Mouse (Mus musculus): ENCODE results near the gene Cap2. TPM values are rescaled to one million over a fixed set of nuclear protein-coding genes. Genes with fewer than 3 reads are reported as not detected.

Cap2 gene
- polyA plus RNA-seq, 1 experiment, result 2.2 TPM

GRCm38 (mm10) chr13:46534171-46534968 lies 32.7 kb downstream of the Cap2 start:
- Histone ChIP-seq H3K27ac (replicated peaks; ENCODE audit: low read depth, low read length) (no peak overlapping the region), H3K4me1 (ENCODE audit: control insufficient read depth, insufficient read depth, insufficient read length, low read length) (no peaks in the 10 kb centered on the region), H3K4me3 (ENCODE audit: insufficient read depth, low read depth, low read length) (no peak overlapping the region)

GRCm38 (mm10) chr13:46534969-46535785 lies 33.5 kb downstream of the Cap2 start:
- Histone ChIP-seq H3K27ac (replicated peaks; ENCODE audit: low read depth, low read length) (no peak overlapping the region), H3K4me1 (ENCODE audit: control insufficient read depth, insufficient read depth, insufficient read length, low read length) (no peaks in the 10 kb centered on the region), H3K4me3 (ENCODE audit: insufficient read depth, low read depth, low read length) (no peak overlapping the region)

- no peak overlapping the region for H3K27ac ChIP-seq (replicated peaks; ENCODE audit: low read depth, low read length)
These were observed 37.6 kb downstream of the Cap2 start for GRCm38 (mm10) chr13:46539284-46539683.

GRCm38 (mm10) chr13:46540943-46541342 lies 39.3 kb downstream of the Cap2 start:
- H3K4me3 ChIP-seq (ENCODE audit: insufficient read depth, low read depth, low read length), result no peak overlapping the region
- H3K27ac ChIP-seq (replicated peaks; ENCODE audit: low read depth, low read length), result no peak overlapping the region
- H3K4me1 ChIP-seq (ENCODE audit: control insufficient read depth, insufficient read depth, insufficient read length, low read length), result no peaks in the 10 kb centered on the region

More at GRCm38 (mm10) chr13:46539284-46539683, 37.6 kb downstream of the Cap2 start:
- Histone ChIP-seq H3K4me3 (ENCODE audit: insufficient read depth, low read depth, low read length) (no peak overlapping the region), H3K4me1 (ENCODE audit: control insufficient read depth, insufficient read depth, insufficient read length, low read length) (no peaks in the 10 kb centered on the region)

- Histone ChIP-seq H3K27ac (replicated peaks; ENCODE audit: low read depth, low read length) (no peak overlapping the region), H3K4me3 (ENCODE audit: insufficient read depth, low read depth, low read length) (no peak overlapping the region), H3K4me1 (ENCODE audit: control insufficient read depth, insufficient read depth, insufficient read length, low read length) (no peaks in the 10 kb centered on the region)
These were observed 41.1 kb downstream of the Cap2 start for GRCm38 (mm10) chr13:46542782-46543181.

- H3K4me3 ChIP-seq (ENCODE audit: insufficient read depth, low read depth, low read length), result no peak overlapping the region
- H3K4me1 ChIP-seq (ENCODE audit: control insufficient read depth, insufficient read depth, insufficient read length, low read length), result no peaks in the 10 kb centered on the region
- no peak overlapping the region for H3K27ac ChIP-seq (replicated peaks; ENCODE audit: low read depth, low read length)
These were observed 43.0 kb downstream of the Cap2 start for GRCm38 (mm10) chr13:46544608-46545007.

GRCm38 (mm10) chr13:46545081-46545480 lies 43.4 kb downstream of the Cap2 start:
- H3K4me3 ChIP-seq (ENCODE audit: insufficient read depth, low read depth, low read length), result no peak overlapping the region
- no peak overlapping the region for H3K27ac ChIP-seq (replicated peaks; ENCODE audit: low read depth, low read length)
- H3K4me1 ChIP-seq (ENCODE audit: control insufficient read depth, insufficient read depth, insufficient read length, low read length), result no peaks in the 10 kb centered on the region

- Histone ChIP-seq H3K4me3 (ENCODE audit: insufficient read depth, low read depth, low read length) (no peak overlapping the region), H3K27ac (replicated peaks; ENCODE audit: low read depth, low read length) (no peak overlapping the region), H3K4me1 (ENCODE audit: control insufficient read depth, insufficient read depth, insufficient read length, low read length) (no peaks in the 10 kb centered on the region)
These were observed 45.2 kb downstream of the Cap2 start for GRCm38 (mm10) chr13:46546846-46547245.

GRCm38 (mm10) chr13:46547253-46547652 lies 45.6 kb downstream of the Cap2 start:
- no peak overlapping the region for H3K4me3 ChIP-seq (ENCODE audit: insufficient read depth, low read depth, low read length)
- no peaks in the 10 kb centered on the region for H3K4me1 ChIP-seq (ENCODE audit: control insufficient read depth, insufficient read depth, insufficient read length, low read length)
- H3K27ac ChIP-seq (replicated peaks; ENCODE audit: low read depth, low read length), result no peak overlapping the region

GRCm38 (mm10) chr13:46548132-46548531 lies 46.5 kb downstream of the Cap2 start:
- Histone ChIP-seq H3K27ac (replicated peaks; ENCODE audit: low read depth, low read length) (no peak overlapping the region), H3K4me3 (ENCODE audit: insufficient read depth, low read depth, low read length) (no peak overlapping the region), H3K4me1 (ENCODE audit: control insufficient read depth, insufficient read depth, insufficient read length, low read length) (no peaks in the 10 kb centered on the region)

- Histone ChIP-seq H3K4me1 (ENCODE audit: control insufficient read depth, insufficient read depth, insufficient read length, low read length) (no peaks in the 10 kb centered on the region), H3K27ac (replicated peaks; ENCODE audit: low read depth, low read length) (no peak overlapping the region)
These were observed 47.0 kb downstream of the Cap2 start for GRCm38 (mm10) chr13:46548600-46549179.

GRCm38 (mm10) chr13:46550627-46551026 lies 49.0 kb downstream of the Cap2 start:
- Histone ChIP-seq H3K4me3 (ENCODE audit: insufficient read depth, low read depth, low read length) (no peak overlapping the region), H3K4me1 (ENCODE audit: control insufficient read depth, insufficient read depth, insufficient read length, low read length) (no peaks in the 10 kb centered on the region), H3K27ac (replicated peaks; ENCODE audit: low read depth, low read length) (no peak overlapping the region)

More at GRCm38 (mm10) chr13:46548600-46549179, 47.0 kb downstream of the Cap2 start:
- no peak overlapping the region for H3K4me3 ChIP-seq (ENCODE audit: insufficient read depth, low read depth, low read length)

- H3K4me1 ChIP-seq (ENCODE audit: control insufficient read depth, insufficient read depth, insufficient read length, low read length), result no peaks in the 10 kb centered on the region
- H3K27ac ChIP-seq (replicated peaks; ENCODE audit: low read depth, low read length), result no peak overlapping the region
- H3K4me3 ChIP-seq (ENCODE audit: insufficient read depth, low read depth, low read length), result no peak overlapping the region
These were observed 53.1 kb downstream of the Cap2 start for GRCm38 (mm10) chr13:46554736-46555135.

GRCm38 (mm10) chr13:46565913-46566312 lies 64.3 kb downstream of the Cap2 start:
- Histone ChIP-seq H3K27ac (replicated peaks; ENCODE audit: low read depth, low read length) (no peak overlapping the region), H3K4me1 (ENCODE audit: control insufficient read depth, insufficient read depth, insufficient read length, low read length) (no peaks in the 10 kb centered on the region), H3K4me3 (ENCODE audit: insufficient read depth, low read depth, low read length) (no peak overlapping the region)

- no peaks in the 10 kb centered on the region for H3K4me1 ChIP-seq (ENCODE audit: control insufficient read depth, insufficient read depth, insufficient read length, low read length)
- no peak overlapping the region for H3K27ac ChIP-seq (replicated peaks; ENCODE audit: low read depth, low read length)
- no peak overlapping the region for H3K4me3 ChIP-seq (ENCODE audit: insufficient read depth, low read depth, low read length)
These were observed 67.8 kb downstream of the Cap2 start for GRCm38 (mm10) chr13:46569469-46569868.
